Mouse (Mus musculus): ENCODE measurements around the gene Cdh3.

Cdh3 gene

DNA sequence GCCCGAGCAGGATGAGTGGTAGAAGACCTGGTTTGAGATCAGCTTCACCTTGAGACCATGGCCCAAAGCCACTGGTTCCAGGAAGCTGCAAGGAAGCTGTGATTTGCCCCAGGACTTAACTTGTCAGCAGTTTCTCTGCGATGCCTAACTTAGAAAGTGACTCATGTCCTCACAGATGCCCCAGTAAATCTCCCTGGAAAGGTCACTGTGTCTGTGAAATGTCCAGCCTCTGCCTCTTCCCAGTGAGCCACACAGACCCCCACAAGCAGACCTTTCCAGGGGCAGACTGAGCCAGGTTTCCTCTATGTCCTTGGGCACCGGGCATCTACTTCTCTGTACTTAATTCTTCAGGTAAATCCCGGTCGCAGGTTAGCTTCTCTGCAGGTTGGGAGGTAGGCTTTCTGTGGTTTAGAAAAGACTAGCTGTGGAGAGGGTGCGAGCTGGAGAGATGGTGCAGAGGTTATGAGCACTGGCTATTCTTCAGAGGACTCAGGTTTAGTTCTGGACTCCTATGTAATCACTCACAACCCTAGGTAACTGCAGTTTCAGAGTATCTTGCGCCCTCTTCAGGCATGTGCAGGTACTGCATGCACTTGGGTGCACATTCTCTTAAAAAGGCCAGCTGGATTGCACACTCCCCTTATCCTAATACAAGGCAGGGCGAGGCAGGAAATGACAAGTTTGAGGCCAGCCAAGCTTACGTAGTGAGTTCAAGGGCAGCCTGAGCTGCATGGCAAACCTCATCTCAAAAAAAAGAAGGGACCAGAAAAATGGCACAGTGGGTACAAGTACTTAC lies 16.7 kb downstream of the Cdh3 start:
- no peak for DNase-seq (ENCODE audit: low spot score in 2 of 2)

DNA sequence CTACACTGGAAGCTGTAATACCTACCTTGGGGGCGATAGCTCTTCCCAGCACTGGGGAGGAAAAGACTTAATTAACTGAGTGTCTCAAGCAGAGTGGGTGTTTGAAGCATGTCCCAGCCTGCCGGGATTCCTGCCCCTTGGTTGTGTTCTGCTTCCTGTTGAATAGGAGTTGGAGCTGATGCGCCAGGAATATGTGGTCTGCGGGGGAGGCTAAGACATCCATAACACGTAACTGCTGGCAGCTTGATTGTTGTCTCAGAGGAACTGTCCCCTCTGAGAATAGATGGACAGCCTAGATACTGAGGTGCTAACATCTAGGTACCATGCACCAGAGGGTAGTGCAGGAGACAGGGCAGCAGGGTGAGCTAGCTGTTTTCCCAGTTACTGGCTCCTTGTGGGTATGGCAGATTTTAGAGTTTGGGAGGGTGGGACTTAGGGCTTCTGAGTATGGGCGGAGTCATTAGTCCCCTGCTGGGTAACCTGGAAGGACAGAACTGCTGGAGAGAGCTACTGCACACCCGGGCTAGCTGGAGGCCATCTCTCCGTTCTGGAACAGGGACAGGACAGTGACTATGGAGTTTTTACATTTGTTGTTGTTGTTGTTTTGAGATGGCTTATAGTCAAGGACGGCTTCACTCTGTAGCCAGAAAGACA lies 18.0 kb downstream of the Cdh3 start:
- DNase-seq (ENCODE audit: low spot score in 2 of 2), result no peak

DNA sequence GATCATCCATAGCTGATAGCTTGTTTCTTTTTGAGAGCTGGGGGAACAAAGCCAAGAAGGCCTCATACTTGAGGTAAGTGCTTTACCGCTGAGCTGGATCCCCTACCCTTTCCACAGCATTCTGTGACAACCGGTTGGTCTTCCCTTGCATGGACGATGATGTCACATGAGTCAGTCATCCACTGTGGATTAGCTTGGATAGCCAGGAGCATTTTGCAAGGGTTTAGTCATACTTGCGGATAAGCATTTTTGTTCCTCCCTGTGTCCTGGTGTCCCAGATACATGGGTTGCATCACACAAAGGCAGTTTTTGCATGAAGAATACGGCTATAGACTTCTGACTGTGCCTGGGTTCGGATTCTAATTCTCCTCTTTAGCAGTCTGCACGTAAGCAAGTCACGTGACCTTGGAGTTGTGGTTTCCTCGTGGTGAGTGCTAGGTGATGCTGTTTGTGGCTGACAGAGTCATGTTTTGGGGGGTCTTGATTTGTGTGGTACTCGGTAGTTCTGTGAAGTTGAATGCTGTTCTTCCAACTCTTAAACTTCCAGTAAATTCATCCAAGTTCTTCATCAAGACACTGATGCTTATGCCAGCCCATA lies 19.3 kb downstream of the Cdh3 start:
- DNase-seq (ENCODE audit: low spot score in 2 of 2), result no peak

DNA sequence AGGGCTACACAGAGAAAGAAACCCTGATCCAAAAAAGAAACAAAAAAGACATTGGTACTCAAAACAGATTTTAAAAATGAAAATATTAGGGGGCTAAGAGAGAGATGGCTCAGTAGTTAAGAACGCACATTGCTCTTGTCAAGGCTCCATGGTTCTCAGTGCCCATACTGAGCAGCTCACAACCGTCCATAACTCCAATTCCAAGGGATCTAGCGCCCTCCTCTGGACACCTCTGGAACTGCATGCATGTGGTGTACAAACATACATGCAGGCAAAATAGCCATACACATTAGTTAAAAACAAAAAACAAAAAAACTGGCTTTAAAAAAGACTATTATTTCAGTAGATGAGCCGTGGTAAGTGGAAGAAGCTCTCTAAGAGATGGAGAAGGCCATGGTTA lies 19.9 kb downstream of the Cdh3 start:
- no peak for DNase-seq (ENCODE audit: low spot score in 2 of 2)

DNA sequence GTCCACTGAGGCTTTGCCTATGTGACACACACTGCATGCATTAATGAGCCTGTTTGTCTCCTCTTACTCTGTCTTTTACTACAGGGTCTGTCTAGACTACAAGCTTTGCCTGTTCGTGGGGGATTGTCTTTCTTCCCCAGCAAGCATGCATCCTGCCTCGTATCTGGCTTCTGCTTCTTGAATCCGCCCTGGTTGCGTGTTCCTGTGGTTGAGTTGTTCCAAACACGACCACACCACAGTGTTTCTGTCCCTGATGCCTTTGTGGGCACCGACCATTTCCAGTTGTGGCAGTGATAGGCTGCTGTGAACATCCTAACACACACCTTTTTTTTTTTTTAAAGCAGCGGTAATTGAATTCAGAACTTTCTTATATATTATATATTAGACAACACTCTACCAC lies 23.0 kb downstream of the Cdh3 start:
- DNase-seq (ENCODE audit: low spot score in 2 of 2), result no peak

DNA sequence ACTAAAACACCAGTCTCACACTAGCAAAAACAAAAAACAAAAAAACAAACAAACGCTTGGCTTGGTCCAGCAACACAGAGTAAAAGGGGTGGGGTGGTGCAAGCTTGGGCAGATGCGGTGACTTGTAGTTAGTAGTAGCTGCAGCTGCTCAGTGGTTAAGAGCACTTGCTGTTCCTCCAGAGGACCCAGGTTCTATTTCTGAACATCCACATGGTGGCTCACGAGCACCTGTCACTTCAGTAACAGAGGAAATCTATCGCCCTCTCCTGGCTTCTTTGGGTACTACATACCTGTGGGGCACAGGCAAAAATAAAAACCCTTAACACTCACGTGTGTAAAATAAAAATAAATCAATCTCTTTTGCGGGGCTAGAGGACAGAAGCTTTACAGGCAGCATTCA lies 23.8 kb downstream of the Cdh3 start:
- peak in 1 of 2 experiments; percentile 28 for DNase-seq (ENCODE audit: low spot score in 2 of 2)

DNA sequence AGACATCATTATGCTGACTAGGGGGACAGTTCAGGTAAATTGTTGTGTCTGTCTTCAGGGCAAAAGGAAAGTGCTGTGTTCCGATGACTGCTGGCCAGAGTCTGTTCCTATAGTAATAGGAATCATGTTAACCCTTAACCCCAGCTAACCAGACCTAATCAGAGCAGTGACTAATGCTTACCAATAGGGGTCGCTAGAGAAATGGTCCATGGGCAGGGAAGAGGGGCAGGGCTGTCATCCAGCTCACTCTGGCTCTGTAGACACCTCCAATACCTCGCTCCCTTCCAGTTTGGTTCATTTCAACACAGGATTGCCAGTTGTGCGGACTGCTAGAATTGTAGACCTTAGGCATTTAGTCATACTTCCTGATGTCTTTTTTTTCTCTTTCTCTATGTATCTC lies 24.8 kb downstream of the Cdh3 start:
- DNase-seq (ENCODE audit: low spot score in 2 of 2), result no peak

DNA sequence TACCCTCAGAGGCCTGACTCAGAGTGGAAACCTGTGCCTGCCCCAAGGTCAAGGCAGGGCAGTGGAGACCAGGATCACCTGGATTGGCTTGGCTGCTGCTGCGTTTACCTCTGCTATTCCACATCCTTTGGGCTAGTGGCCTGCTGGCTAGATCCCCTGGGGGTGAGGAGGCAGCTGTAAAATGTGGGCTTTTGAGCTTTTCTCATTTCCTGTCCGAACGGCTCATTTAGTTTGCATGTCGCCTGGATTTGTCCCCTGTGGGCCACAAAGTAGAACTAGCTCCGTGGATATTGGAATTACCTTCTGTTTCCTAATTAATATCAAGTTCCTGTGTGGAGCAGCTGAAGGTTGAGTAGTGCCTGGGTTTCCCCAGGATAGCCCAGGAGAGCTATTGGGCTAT lies 28.5 kb downstream of the Cdh3 start:
- no peak for DNase-seq (ENCODE audit: low spot score in 2 of 2)

DNA sequence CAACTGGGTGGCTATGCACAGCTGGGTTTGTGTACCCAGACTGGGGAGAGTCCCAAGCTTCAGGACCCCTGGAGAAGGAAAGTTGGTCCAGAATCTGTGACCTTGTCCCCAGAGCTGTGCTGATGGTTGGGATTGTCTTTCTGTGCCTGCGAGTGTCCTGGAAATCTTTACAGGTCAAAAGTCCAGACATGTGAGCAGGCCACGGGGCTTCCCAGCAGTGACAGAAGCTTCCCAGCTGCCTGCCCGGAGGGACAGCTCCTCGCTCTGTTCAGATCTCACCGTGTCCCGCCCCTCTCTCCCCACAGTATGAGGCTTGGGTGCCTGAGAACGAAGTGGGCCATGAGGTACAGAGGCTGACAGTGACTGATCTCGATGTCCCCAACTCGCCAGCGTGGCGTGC lies 30.3 kb downstream of the Cdh3 start:
- DNase-seq (ENCODE audit: low spot score in 2 of 2), result no peak

DNA sequence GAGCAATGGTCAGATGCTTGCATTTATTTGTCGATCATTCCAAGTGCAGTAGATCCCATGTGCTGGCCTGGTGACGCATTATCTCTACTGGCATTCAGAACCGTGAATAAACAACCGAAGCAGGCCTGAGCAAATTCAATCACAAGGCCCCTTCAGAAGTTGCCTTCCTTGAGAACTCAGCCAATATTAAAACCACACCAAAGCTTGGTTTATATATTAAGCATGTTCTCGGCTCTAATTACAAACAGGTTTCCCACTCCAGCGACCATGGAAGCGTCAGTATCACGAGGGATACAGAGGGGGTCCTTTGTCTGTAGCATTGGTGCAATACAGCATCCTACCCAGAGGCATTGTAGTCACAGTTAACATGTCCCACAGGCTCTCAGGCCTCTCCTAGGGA lies 32.4 kb downstream of the Cdh3 start:
- no peak for DNase-seq (ENCODE audit: low spot score in 2 of 2)

DNA sequence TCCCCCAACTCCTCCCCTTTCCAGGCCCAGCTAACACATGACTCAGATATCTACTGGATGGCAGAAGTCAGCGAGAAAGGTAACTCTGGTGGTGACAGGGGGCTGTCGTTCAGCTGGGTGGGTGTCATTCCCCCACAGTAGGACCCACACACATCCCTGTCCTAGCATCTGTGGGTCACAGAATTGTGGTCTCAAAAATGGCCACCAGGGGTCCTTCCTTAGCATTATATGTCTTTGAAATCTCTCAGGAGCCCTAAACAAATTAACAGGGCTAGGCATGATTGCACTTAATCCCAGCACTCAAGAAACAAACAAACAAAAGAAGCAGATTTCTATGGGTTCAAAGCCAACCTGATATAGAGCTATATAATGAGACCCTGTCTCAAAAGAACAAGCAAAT lies 34.5 kb downstream of the Cdh3 start:
- DNase-seq (ENCODE audit: low spot score in 2 of 2), result no peak

DNA sequence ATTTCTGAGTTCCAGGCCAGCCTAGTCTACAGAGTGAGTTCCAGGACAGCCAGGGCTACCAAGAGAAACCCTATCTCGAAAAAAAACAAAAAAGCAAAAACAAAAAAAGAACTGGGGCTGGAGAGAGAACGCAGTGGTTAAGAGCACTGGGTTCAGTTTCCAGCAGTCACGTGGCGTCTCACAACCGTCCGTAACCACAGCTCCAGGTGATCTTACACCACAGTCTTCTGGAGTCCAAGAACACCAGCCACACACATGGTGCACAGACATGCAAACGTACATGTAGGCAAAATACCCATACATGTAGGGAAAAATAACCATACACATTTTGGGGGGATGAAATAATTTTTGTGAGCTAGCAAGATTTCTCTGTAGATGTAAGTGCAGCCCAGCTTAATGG lies 36.1 kb downstream of the Cdh3 start:
- no peak for DNase-seq (ENCODE audit: low spot score in 2 of 2)

DNA sequence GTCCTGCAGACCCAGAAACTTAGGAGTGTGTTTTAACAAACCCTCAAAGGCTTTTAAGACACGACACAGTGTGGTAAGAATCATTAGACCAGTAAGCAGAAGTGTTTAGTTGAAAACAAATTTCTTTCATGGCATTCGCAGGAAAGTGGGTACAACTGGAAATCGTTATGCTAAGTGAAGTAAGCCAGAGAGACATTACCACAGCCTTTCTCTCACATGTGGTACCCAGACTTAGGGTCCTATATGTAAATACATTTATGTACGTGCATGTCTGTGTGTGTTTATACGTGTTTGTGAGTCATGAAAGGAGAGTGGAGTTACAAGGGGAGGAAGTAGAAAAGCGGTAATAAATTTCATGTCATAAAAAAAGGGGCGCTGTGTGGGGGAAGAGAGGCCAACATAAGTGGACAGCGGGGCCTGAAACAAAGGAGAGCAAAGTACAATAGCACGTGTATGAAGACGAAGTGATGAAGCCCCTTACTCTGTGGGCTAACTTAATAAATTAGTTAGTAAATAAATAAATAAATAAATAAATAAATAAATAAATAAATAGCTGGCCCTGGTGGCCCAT lies 37.8 kb downstream of the Cdh3 start:
- no peak for DNase-seq (ENCODE audit: low spot score in 2 of 2)

DNA sequence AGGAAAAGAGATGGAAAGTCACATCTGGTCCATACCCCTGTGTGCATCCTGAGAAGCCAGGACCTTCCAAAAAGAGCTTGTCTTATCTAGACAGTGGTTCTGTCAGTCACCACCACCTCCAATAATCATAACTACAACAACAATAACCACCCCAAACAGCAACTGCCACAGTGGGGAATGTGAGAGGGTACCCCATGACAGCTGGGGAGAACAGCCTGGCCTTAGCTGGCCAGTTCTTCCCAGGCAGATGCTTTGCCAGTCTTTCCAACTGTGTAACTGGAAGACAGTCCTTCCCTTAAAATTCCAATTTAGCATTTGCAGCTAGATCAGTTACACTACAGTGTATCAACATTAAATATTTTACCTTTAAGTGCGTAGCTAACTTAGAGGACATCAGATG lies 40.2 kb downstream of the Cdh3 start:
- no peak for DNase-seq (ENCODE audit: low spot score in 2 of 2)

DNA sequence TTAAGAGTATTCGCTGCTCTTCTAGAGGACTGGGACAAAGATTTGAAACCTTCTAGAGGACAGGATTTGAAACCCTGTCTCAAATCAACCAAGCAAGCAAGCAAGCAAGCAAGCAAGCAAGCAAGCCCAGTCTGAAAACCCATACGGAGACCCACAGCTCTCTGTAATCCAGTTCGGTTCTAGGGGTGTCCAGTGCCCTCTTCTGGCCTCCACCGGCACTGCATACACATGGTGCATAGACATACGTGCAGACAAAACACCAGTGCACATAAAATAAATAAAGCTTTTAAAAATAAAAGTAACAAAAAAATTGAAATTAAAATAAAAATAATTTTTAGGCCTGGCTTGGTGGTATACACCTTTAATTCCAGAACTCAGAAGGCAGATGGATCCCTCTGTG lies 43.3 kb downstream of the Cdh3 start:
- no peak for DNase-seq (ENCODE audit: low spot score in 2 of 2)

DNA sequence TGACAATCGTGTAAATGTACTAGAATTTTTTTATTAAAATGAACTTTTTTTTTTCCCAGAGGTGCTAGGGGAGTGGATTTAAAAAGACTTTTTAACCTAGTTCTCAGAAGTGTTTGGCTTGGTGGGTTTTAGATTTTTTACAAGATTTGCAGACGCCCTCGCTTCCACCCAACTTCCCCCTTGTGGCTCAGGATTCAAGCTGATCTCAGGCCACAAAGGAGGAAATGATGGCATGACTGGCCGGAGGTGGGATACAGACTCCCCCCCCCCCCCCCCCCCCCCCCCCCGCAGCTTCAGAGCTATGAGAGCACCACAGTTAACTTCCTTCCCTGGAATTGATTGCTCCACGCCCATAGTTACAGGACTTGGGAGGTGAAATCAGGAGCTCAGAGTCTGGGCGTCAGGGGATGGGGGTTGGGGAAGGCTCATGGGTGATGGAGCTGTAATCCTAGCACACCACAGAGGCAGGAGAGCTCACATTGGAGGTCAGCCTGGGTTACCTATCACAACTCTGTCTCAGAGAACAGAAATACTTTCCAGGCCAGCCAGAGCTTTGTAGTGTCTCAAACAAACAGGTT lies 45.5 kb downstream of the Cdh3 start:
- no peak for DNase-seq (ENCODE audit: low spot score in 2 of 2)

DNA sequence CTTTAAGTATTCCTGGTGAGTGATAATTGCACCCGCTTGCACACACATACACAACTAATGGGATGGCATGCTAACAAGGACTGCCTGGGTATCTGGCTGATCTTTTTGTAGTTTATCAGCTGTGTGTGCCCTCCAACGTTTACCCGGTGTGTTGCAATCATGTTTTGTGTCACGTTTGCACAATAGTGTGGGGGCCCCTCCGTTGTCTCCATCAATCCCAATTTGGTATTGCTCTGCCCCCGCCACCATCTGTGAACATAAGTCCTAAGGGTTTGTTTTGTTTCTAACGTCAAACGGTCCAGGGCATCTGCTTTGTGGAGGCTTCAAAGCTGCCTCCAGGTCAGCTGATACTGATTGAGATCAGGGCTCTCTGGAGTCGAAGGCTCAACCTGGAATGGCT lies 49.2 kb downstream of the Cdh3 start:
- no peak for DNase-seq (ENCODE audit: low spot score in 2 of 2)

DNA sequence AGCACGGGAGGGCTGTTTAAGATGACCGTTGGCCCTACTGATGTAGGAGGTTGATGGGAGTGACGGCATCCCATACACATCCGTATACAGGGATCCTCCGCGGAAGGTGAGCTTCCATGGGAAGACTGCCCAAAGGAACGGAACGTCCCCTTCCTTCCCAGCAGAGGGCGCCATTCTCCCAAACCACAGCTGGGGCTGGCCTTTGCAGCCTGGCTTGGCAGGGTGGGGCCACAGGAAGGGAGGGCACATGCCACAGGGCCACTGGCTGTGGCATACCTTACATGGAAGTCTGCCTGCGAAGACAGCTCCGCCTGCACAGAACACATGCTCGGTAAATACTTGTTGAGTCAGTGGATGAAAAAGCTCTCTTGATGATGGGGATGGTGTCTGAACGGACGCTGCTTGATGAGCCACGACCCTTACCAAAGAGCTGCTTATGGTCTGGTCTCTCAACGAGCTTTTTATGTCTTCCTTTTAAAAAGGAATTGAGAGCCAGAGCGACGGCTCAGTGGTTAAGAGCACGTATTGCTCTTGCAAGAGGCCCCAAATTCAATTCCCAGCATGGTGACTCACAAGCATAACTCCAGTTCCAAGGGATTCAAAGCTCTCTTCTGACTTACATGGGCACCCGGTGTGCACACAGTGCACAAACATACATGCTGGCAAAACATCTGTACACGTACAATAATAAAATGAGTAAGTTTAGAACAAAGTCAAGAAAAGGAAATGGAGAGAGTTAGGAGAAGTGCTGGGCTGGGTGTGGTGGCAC lies 50.6 kb downstream of the Cdh3 start:
- peak in 1 of 2 experiments; percentile 18 for DNase-seq (ENCODE audit: low spot score in 2 of 2)

DNA sequence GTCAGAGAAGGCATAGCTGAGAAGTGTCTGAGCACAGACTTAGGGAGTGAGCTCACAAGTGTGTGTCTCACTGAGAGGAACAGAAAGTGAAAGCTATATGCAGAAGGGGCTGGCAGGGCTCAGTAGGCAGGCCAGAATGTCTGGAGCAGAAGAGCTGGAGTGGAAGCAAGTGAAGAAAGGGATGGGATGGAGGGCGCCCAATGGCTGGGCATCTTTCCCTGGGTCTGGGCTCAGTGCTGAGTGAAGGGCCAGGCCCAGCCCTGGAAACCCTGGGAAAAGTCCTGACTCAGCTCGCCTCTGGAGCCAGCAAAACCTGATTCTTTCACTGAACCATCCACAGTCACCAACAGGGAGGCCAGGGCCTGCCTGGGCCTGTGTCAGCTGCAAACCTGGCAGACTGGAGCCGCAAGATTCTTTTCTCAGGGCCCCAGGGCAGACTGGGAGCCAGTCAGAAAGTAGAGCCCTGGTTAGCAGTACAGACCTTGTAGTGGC lies 53.0 kb downstream of the Cdh3 start:
- no peak for DNase-seq (ENCODE audit: low spot score in 2 of 2)

DNA sequence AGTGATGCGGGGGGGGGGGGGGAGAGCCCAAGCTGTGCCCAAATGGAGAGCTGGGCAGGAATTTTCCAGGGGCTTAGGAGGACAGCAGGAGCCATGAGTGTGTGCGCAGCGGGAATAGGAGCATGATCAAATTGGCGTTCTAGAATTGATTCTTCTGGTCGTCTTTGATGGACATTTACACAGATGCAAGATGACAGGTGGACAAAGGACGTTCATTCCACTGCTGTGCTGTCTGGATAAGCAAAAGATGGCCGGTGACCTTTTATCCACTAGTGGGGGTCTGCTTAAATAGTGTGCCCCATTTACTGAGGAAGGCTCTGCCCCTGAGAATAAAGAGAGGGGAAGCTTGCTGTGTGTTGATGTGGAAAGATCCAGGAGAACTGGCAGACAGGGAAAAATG lies 58.3 kb downstream of the Cdh3 start:
- DNase-seq (ENCODE audit: low spot score in 2 of 2), result no peak

DNA sequence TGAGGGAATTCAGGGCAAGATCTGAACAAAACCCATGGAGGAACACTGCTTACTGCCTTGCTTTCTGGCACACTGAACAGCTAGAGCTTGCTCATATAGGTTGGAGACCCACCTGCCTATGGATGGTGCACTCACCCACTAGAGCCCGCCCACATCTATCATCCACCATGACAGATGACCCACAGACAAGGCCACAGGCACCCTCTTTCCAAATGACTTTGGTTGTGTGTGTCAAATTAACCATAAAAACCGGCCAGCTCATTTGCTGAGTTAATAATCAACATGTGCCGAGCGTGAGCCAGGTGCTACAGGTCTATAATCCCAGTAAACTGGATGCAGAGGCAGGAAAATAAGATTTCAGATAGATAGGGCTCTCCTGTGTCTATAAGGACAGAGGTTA lies 59.7 kb downstream of the Cdh3 start:
- DNase-seq (ENCODE audit: low spot score in 2 of 2), result no peak

All from frontal cortex, postnatal 10 days (tissue).